Mouse (Mus musculus) heart, postnatal 0 days (tissue): ENCODE measurements around the gene Slc12a5.

Experiments used
- CTCF ChIP-seq: IDR thresholded peaks from 2 replicates; pipeline ENCODE4 v1.5.1; 2016; ENCODE audit warnings: antibody characterized with exemption, control low read depth, low read depth
- EP300 ChIP-seq: IDR thresholded peaks from 2 replicates; pipeline ENCODE4 v1.6.1; 2016; ENCODE audit warnings: antibody characterized with exemption, low read depth

- no peak for TF ChIP-seq EP300
- TF ChIP-seq CTCF = no peak
Observed at GRCm38 (mm10) chr2:164960716-164961441, at the start of gene Slc12a5.
